Mouse (Mus musculus): Measurements from ENCODE around the gene Wipf2.
"Not testable (repeated sequence)": the region's sequence is repeated elsewhere in the genome, so short reads cannot be mapped to it uniquely, and the experiment has no call there.

Gene Wipf2

GRCm38 (mm10) chr11:98863028-98863750 is at the start of gene Wipf2:
Wipf2 (plus strand) TSS chr11:98863638.
- DNase-seq (ENCODE audit: low spot score in 2 of 2) = peak; percentile 93 to 96

- DNase-seq (ENCODE audit: low spot score in 2 of 2) = no peak
Measured at GRCm38 (mm10) chr11:98816706-98817239, 46.7 kb upstream of the Wipf2 start.

GRCm38 (mm10) chr11:98820968-98821367 is 42.5 kb upstream of the Wipf2 start:
- no peak for DNase-seq (ENCODE audit: low spot score in 2 of 2)

GRCm38 (mm10) chr11:98826071-98826470 is 37.4 kb upstream of the Wipf2 start:
- DNase-seq (ENCODE audit: low spot score in 2 of 2) = not testable (repeated sequence)

GRCm38 (mm10) chr11:98827877-98828276 is 35.6 kb upstream of the Wipf2 start:
- DNase-seq (ENCODE audit: low spot score in 2 of 2) = no peak

GRCm38 (mm10) chr11:98829091-98829775 is 34.2 kb upstream of the Wipf2 start:
- DNase-seq (ENCODE audit: low spot score in 2 of 2) = no peak

GRCm38 (mm10) chr11:98829875-98830274 is 33.6 kb upstream of the Wipf2 start:
- DNase-seq (ENCODE audit: low spot score in 2 of 2) = no peak

DNA sequence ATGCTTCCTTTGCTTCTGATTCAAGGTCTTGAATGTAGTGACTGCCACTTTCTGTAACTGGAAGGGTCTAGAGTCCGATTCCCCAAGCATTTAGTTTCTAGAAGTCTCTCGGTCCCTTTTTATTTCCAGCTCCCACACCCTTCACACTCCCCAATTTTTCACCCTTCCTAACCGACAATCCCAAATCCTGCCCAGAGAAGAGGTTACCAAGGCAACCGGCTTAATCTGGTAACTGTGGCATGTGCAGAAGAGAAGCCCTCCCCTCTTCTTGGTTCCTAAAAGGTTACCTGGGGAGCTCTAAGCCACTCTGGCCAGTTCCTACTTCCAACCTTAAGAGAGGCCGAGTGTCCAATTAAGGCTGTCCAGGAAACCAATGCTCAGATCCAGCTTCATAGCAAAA is 28.1 kb upstream of the Wipf2 start:
- no peak for DNase-seq (ENCODE audit: low spot score in 2 of 2)

DNA sequence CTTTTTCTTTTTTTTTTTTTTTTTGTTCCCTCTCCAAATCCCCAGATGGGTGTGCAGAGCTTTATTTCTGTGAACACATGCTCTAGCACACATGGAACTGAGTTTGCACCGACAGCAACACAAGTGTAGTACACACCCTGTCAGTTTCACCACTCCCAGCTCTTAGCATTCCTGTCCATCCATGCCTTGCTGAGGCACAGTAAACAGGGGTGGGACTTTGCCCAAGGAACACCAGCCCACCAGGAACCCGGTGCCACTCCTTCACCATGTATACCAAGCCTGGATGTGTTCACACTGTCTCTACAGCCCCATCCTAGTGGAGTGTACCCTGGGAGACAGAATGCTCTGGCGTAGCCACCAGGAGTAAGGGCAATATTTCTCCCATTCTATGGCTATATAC is 27.7 kb upstream of the Wipf2 start:
- no peak for DNase-seq (ENCODE audit: low spot score in 2 of 2)

DNA sequence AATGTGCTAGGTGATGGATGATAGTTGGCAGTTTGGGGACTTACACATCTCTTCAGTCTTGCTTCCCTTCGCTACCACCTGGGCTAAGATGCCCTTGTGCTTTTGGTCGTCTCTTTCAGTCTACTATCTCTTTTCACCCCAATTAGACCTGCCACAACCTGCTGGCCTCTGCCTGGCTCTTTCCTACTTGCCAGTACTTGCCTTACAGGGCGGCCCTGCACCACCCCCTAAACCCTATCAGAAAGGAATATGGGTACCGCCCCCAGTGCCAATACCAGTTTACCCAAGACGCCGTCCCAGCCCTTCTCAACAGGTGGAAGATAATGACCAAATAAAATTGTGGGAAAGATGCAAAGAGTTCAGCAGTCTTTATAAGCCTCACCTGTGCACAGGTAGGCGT is 27.3 kb upstream of the Wipf2 start:
- peak; percentile 58 to 66 for DNase-seq (ENCODE audit: low spot score in 2 of 2)

GRCm38 (mm10) chr11:98836651-98837141 is 26.7 kb upstream of the Wipf2 start, which contains the start of gene Rapgefl1:
Rapgefl1 (plus strand) TSS chr11:98836785.
- peak; percentile 79 to 83 for DNase-seq (ENCODE audit: low spot score in 2 of 2)

GRCm38 (mm10) chr11:98837231-98837704 is 26.2 kb upstream of the Wipf2 start:
- no peak for DNase-seq (ENCODE audit: low spot score in 2 of 2)

GRCm38 (mm10) chr11:98837917-98838316 is 25.5 kb upstream of the Wipf2 start:
- no peak for DNase-seq (ENCODE audit: low spot score in 2 of 2)

- no peak for DNase-seq (ENCODE audit: low spot score in 2 of 2)
Measured at GRCm38 (mm10) chr11:98838512-98838911, 24.9 kb upstream of the Wipf2 start.

DNA sequence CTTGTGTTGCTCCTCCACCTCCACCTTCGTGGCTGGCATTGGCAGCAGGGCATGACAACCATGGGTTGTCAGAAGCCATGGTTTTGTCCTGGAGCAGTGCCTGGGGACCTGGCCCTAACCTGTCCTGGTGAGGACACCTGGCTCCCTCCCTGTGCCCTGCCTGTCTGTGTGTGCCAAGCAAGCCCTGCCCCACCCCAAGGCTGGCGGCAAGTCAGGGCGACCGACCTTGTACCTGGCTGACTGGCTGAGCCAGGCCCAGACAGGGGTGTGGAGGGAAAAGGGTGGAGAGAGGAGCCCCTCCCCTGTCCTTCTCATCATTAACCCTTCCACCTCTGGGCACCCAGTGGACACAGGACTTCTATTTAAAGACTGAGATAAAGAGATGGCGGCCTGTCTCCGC is 24.0 kb upstream of the Wipf2 start:
- peak; percentile 62 to 85 for DNase-seq (ENCODE audit: low spot score in 2 of 2)

GRCm38 (mm10) chr11:98839897-98840296 is 23.5 kb upstream of the Wipf2 start:
- DNase-seq (ENCODE audit: low spot score in 2 of 2) = no peak

DNA sequence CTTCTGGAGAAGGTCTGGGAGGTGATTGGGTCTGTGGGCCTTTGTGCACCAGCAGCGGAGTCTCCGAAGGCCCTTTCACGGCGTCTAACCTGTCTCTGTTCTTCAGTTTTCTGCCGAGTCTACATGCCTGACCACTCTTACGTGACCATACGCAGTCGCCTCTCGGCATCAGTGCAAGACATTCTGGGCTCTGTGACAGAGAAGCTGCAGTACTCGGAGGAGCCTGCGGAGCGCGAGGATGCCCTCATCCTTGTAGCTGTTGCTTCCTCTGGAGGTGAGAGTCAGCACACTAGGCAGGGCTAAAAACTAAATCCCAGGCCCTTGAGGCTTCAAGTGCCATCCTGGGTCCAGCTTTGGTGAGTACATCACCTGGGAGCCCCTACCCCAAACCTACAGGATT is 17.4 kb upstream of the Wipf2 start:
- no peak for DNase-seq (ENCODE audit: low spot score in 2 of 2)

GRCm38 (mm10) chr11:98846865-98847604 is 16.4 kb upstream of the Wipf2 start:
- no peak for DNase-seq (ENCODE audit: low spot score in 2 of 2)

DNA sequence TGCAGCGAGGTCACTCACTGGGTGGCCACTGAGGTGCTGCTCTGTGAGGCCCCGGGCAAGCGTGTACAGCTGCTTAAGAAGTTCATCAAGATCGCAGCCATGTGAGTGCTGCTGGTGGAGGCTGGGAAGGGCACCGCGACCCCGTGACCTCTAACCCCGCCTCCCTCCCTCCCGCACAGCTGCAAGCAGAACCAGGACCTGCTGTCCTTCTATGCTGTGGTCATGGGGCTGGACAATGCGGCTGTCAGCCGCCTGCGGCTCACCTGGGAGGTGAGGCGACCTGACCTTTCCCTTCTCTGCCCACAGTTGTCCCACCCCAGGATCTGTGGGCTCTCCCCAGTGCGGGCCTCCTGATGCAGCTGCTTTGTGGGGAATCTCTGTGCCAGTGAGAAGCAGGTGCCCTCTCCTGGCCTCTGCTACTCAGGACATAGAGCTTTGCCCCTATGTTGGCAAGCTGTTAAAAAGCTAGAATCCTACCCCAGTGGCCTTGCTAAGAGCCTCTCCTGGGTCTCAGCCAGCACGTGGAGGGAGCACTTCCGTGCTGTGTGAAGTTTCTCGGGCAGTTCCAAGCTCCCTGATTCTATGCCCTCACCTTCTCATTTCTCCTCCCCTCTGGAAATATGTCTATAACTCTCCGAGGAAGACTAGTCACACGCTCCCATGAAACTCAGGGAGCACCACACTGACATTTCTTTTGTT is 14.1 kb upstream of the Wipf2 start:
- DNase-seq (ENCODE audit: low spot score in 2 of 2) = no peak

GRCm38 (mm10) chr11:98850100-98851093 is 13.0 kb upstream of the Wipf2 start:
- no peak for DNase-seq (ENCODE audit: low spot score in 2 of 2)
